Mouse (Mus musculus): ENCODE measurements around the gene Accsl. TPM values are rescaled to one million over a fixed set of nuclear protein-coding genes. Genes with fewer than 3 reads are reported as not detected.

Gene Accsl
- total and polyA plus RNA-seq, 2 experiments from 2014 or later = 0.08 TPM; not detected in 1

DNA sequence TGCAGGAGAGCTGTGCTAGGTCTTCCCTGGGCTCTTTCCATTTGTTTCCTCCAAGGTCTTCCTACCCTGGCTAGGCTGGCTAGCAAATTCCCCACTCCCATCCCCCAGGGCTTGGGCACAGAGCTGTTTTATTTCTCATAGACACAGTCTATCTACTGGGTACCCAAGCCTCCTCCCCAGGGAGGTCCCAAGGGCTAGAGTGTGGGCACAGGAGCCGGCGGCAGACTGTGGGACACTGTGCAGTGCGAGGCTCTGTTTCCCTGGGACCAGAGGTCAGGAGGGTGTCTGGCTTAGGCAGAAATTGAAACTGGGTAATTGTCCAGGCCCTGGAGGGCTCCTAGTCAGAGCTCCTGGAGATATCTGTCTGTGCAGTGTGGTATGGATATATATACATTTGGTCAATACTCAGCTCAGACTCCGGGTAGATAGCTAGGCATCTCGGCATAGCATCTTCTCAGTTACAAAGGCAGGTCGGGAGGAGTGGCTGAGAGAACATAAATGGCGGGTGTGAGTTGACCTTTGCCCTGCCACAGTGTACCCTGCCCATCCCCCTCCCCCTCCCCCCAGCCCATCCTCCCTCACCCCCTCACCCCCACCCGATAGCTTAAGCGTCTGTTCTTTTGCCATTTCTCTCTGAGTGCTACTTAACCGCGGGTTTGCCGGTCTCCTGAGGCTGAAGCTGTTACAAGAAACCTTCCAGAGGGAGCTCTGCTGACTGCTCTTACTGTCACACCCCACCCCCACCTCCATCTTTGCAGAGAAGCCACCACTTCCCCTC lies 4.7 kb upstream of the Accsl start:
- H3K4me1 ChIP-seq (ENCODE audit: control insufficient read depth, insufficient read depth) = peaks cover 4% of the 10 kb centered on the region; the same call in 1 of the 2 replicates
- H3K9ac ChIP-seq (replicated peaks; ENCODE audit: low read depth, low read length) = no peak overlapping the region
- no peaks in the 10 kb centered on the region for H3K9me3 ChIP-seq (replicated peaks; ENCODE audit: control insufficient read depth, low read length)
- no peak overlapping the region for H3K4me2 ChIP-seq (ENCODE audit: low read depth, low read length)
- H3K4me3 ChIP-seq (ENCODE audit: low read depth, low read length) = no peak overlapping the region
- no peak overlapping the region for H3K27ac ChIP-seq (ENCODE audit: low read depth)
- WGBS = 22% methylated on average over 12 of the region's 12 CpGs
- no peak for TF ChIP-seq CTCF (IDR thresholded peaks at IDR 0.05; ENCODE audit: low read depth)
- H3K27me3 ChIP-seq (ENCODE audit: control insufficient read depth, insufficient read depth, low read length) = no peaks in the 10 kb centered on the region
- DNase-seq (ENCODE audit: low spot score) = no peak
- no peak; the same call in 1 of the 2 replicates for ATAC-seq (ENCODE audit: insufficient read depth, low read depth)
- no peaks in the 10 kb centered on the region for H3K36me3 ChIP-seq (replicated peaks; ENCODE audit: control insufficient read depth, insufficient read depth, low read length)

DNA sequence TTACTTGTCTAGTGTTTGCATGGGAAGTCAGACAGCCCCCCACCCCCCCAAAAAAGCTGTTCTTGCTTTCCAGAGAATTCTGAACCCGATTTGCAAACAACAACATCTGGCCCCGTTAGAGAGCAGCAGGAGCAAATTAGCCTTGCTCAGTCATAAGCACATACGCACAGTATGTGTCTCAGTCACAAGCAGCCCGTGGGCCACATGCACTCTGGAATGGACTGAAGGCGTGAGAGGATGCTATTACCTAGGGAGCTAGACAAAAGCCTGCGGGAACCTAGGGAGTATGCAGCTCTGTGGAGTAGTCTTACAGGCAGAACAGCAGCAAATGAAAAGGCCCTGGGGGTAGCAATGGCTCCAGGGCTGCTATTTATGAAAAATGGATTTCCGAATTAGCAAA lies 3.3 kb upstream of the Accsl start:
- Histone ChIP-seq H3K4me3 (ENCODE audit: low read depth, low read length) (no peak overlapping the region), H3K36me3 (replicated peaks; ENCODE audit: control insufficient read depth, insufficient read depth, low read length) (no peaks in the 10 kb centered on the region), H3K4me2 (ENCODE audit: low read depth, low read length) (no peak overlapping the region), H3K9ac (replicated peaks; ENCODE audit: low read depth, low read length) (no peak overlapping the region), H3K4me1 (ENCODE audit: control insufficient read depth, insufficient read depth) (peaks cover 4% of the 10 kb centered on the region; the same call in 1 of the 2 replicates), H3K9me3 (replicated peaks; ENCODE audit: control insufficient read depth, low read length) (no peaks in the 10 kb centered on the region), H3K27ac (ENCODE audit: low read depth) (no peak overlapping the region), H3K27me3 (ENCODE audit: control insufficient read depth, insufficient read depth, low read length) (0 out of 2 replicates have a peak, but pooled peaks cover 3% of the 10 kb centered on the region)
- no peak for TF ChIP-seq EP300 (IDR thresholded peaks at IDR 0.05; ENCODE audit: low read depth)
- no peak for TF ChIP-seq CTCF (IDR thresholded peaks at IDR 0.05; ENCODE audit: low read depth)
- WGBS = 82% methylated on average over 7 of the region's 7 CpGs
- DNase-seq (ENCODE audit: low spot score) = no peak
- ATAC-seq (ENCODE audit: insufficient read depth, low read depth) = no peak

DNA sequence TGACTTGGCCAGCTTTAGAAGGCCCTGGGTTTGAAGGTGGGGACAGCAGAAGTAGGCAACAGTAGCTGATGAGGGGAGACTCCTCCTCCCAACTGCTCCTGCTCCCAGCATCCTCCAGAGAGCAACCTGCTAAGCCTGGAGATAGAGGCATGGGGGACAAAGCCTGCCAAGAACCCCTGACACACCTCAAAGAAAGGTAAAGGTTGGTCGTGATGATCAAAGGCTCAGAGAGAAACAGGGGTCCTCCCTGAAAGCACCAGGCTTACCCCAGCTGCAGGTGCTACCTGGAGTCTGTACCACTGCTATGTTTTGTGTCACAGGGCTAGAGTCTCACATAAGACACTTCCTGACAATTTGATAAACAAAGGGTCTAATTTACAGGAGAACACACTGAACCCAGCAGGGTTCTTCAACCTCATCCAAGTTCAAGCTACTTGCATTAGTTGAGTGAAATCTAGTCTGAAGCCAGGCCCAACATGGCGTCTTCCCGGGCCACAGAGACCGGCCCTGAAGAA lies 2.5 kb upstream of the Accsl start:
- ATAC-seq (ENCODE audit: insufficient read depth, low read depth) = no peak
- WGBS = 87% methylated on average over 4 of the region's 4 CpGs
- no peak overlapping the region for H3K4me3 ChIP-seq (ENCODE audit: low read depth, low read length)
- no peak for DNase-seq (ENCODE audit: low spot score)
- no peak overlapping the region for H3K9ac ChIP-seq (replicated peaks; ENCODE audit: low read depth, low read length)
- no peak overlapping the region for H3K4me2 ChIP-seq (ENCODE audit: low read depth, low read length)
- no peak overlapping the region for H3K27ac ChIP-seq (ENCODE audit: low read depth)
- H3K4me1 ChIP-seq (ENCODE audit: control insufficient read depth, insufficient read depth) = peaks cover under 1% of the 10 kb centered on the region; the same call in 1 of the 2 replicates
- no peaks in the 10 kb centered on the region for H3K36me3 ChIP-seq (replicated peaks; ENCODE audit: control insufficient read depth, insufficient read depth, low read length)
- no peak for TF ChIP-seq EP300 (IDR thresholded peaks at IDR 0.05; ENCODE audit: low read depth)
- TF ChIP-seq CTCF (IDR thresholded peaks at IDR 0.05; ENCODE audit: low read depth) = no peak
- H3K9me3 ChIP-seq (replicated peaks; ENCODE audit: control insufficient read depth, low read length) = no peaks in the 10 kb centered on the region
- 0 out of 2 replicates have a peak, but pooled peaks cover 3% of the 10 kb centered on the region for H3K27me3 ChIP-seq (ENCODE audit: control insufficient read depth, insufficient read depth, low read length)

DNA sequence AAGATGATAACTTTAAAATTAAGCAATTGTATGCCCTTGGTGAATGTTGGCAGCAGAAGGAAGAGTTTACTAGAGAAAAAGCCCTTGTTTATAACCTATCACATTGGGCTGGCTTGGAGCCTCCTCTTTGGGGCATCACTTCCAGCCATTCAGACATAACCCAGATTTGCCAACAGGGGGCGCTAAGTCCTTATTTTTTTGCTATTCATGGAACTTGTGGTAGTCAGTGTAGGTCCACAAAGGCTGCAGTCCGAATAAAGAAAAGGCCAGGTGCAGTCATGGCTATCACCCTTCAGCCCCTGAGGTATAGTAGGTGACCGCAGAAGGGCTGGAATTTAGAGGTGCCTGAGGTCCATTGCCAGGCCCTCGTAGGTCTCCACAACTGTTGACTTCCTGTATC lies 1.9 kb upstream of the Accsl start:
- Histone ChIP-seq H3K4me1 (ENCODE audit: control insufficient read depth, insufficient read depth) (no peaks in the 10 kb centered on the region), H3K27me3 (ENCODE audit: control insufficient read depth, insufficient read depth, low read length) (0 out of 2 replicates have a peak, but pooled peaks cover 3% of the 10 kb centered on the region), H3K9me3 (replicated peaks; ENCODE audit: control insufficient read depth, low read length) (no peaks in the 10 kb centered on the region), H3K4me3 (ENCODE audit: low read depth, low read length) (no peak overlapping the region), H3K36me3 (replicated peaks; ENCODE audit: control insufficient read depth, insufficient read depth, low read length) (no peaks in the 10 kb centered on the region), H3K4me2 (ENCODE audit: low read depth, low read length) (no peak overlapping the region), H3K27ac (ENCODE audit: low read depth) (no peak overlapping the region), H3K9ac (replicated peaks; ENCODE audit: low read depth, low read length) (no peak overlapping the region)
- peak; percentile 49; the same call in 1 of the 2 replicates for ATAC-seq (ENCODE audit: insufficient read depth, low read depth)
- TF ChIP-seq CTCF (IDR thresholded peaks at IDR 0.05; ENCODE audit: low read depth) (peak; percentile 63), EP300 (IDR thresholded peaks at IDR 0.05; ENCODE audit: low read depth) (no peak)
- peak; percentile 64 for DNase-seq (ENCODE audit: low spot score)
- WGBS = 35% methylated on average over 4 of the region's 4 CpGs

DNA sequence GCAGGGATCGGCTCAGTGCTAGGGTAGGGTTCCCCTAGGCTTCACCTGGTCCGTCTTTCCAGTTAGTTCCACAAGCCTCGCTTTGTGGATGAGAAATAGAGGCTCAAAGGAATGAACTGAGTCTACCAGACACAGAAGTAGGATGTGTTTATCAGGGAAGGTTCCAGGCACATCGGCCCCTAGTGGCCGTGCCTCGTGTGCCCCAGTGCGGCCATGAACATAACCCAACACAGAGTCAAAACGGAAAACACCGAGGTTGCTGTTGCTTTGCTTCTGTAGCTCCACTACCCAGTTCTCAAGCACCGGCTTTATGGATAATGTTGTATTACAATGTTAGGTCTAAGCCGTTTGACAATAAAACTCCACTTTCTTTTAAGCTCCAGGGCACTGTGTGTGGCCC lies 391 bp downstream of the Accsl start:
- Histone ChIP-seq H3K4me3 (ENCODE audit: low read depth, low read length) (no peak overlapping the region), H3K36me3 (replicated peaks; ENCODE audit: control insufficient read depth, insufficient read depth, low read length) (no peaks in the 10 kb centered on the region), H3K27ac (ENCODE audit: low read depth) (no peak overlapping the region), H3K9me3 (replicated peaks; ENCODE audit: control insufficient read depth, low read length) (no peaks in the 10 kb centered on the region), H3K9ac (replicated peaks; ENCODE audit: low read depth, low read length) (no peak overlapping the region), H3K27me3 (ENCODE audit: control insufficient read depth, insufficient read depth, low read length) (0 out of 2 replicates have a peak, but pooled peaks cover 3% of the 10 kb centered on the region), H3K4me2 (ENCODE audit: low read depth, low read length) (no peak overlapping the region), H3K4me1 (ENCODE audit: control insufficient read depth, insufficient read depth) (no peaks in the 10 kb centered on the region)
- 78% methylated on average over 11 of the region's 11 CpGs for WGBS
- DNase-seq (ENCODE audit: low spot score) = no peak
- TF ChIP-seq EP300 (IDR thresholded peaks at IDR 0.05; ENCODE audit: low read depth) = no peak
- ATAC-seq (ENCODE audit: insufficient read depth, low read depth) = no peak

Data from heart, postnatal 0 days (tissue).